Mouse (Mus musculus) ES-Bruce4 (cell line): ENCODE data around the gene Rrp1b. TPM values are rescaled to one million over a fixed set of nuclear protein-coding genes. Genes with fewer than 3 reads are reported as not detected.
A peak's percentile ranks its signal among the peaks of the same experiment; 100 is the strongest.

Experiments
- H3K27ac ChIP-seq: 2 replicates; pipeline ENCODE4 v1.5.1; 2012; ENCODE audit warnings: low read length, inconsistent platforms; ENCODE audit not compliant: insufficient read depth
- H3K27me3 ChIP-seq: 2 replicates; pipeline ENCODE4 v1.6.1; 2012; ENCODE audit warnings: mild to moderate bottlenecking, low read length, inconsistent platforms; ENCODE audit not compliant: control insufficient read depth, poor library complexity, insufficient read depth, severe bottlenecking
- H3K36me3 ChIP-seq: 2 replicates; pipeline ENCODE4 v1.6.1; 2012; ENCODE audit warnings: inconsistent platforms, mild to moderate bottlenecking, low read length, moderate library complexity; ENCODE audit not compliant: control insufficient read depth, poor library complexity, insufficient read depth, severe bottlenecking
- H3K4me1 ChIP-seq: one replicate; pipeline ENCODE4 v1.8.1; 2011; ENCODE audit warnings: low read length; ENCODE audit not compliant: control insufficient read depth, insufficient read depth
- H3K4me3 ChIP-seq: 2 replicates; pipeline ENCODE4 v1.5.1; 2011; ENCODE audit warnings: low read depth, mild to moderate bottlenecking, low read length
- H3K9ac ChIP-seq: 2 replicates; pipeline ENCODE4 v1.6.1; 2012; ENCODE audit warnings: low read depth, mild to moderate bottlenecking, inconsistent platforms; ENCODE audit not compliant: poor library complexity, severe bottlenecking
- H3K9me3 ChIP-seq: replicated peaks from 2 replicates; pipeline ENCODE4 v1.6.1; 2012; ENCODE audit warnings: mild to moderate bottlenecking, low read length, inconsistent platforms; ENCODE audit not compliant: control insufficient read depth, poor library complexity, insufficient read depth, severe bottlenecking
- CTCF ChIP-seq: IDR thresholded peaks from one replicate; pipeline ENCODE4 v1.8.1; 2011; ENCODE audit warnings: low read depth, low read length
- EP300 ChIP-seq: IDR thresholded peaks from 2 replicates; pipeline ENCODE4 v1.6.1; 2011; ENCODE audit warnings: low read depth, low read length; ENCODE audit not compliant: insufficient read depth
- POLR2A ChIP-seq: IDR thresholded peaks from one replicate; pipeline ENCODE4 v1.8.1; 2011; ENCODE audit warnings: low read length; ENCODE audit not compliant: insufficient read depth
- polyA plus RNA-seq: library from polyadenylated mRNA; stranded (reverse); fragments of >200 nt; gene quantifications from 2 replicates; pipeline ENCODE4 v1.2.4, GENCODE M21; 2011; ENCODE audit warnings: low read depth; ENCODE audit not compliant: missing spikeins, insufficient read depth, insufficient read length

Gene Rrp1b
- polyA plus RNA-seq, 1 experiment: 111 TPM

DNA sequence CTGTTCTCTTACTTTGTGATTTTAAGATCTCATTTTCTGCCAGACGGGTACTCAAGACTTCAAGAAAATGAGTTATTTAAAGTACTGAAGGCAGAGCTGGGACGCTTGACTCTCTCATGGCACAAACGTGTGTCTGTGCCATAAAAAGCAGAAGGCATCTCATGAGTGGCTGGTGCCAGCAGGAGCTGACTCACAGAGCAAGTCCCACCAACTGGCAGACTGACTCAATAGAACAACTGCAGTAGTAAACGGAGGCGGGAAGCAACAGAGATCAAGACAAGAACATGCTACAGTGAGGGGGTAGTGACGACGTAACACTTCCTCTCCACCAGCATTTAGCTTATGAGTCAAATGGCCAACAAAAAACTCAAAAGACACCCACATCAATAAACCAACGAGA is 12.8 kb upstream of the Rrp1b start:
- peaks cover 8% of the 10 kb centered on the region; the same call in 1 of the 2 replicates for H3K36me3 ChIP-seq
- TF ChIP-seq EP300: no peak
- no peak for TF ChIP-seq CTCF
- TF ChIP-seq POLR2A: no peak
- H3K27me3 ChIP-seq: no peaks in the 10 kb centered on the region
- no peak overlapping the region for H3K4me3 ChIP-seq
- no peak overlapping the region for H3K9ac ChIP-seq
- no peaks in the 10 kb centered on the region for H3K9me3 ChIP-seq
- no peak overlapping the region for H3K27ac ChIP-seq
- H3K4me1 ChIP-seq: no peaks in the 10 kb centered on the region

DNA sequence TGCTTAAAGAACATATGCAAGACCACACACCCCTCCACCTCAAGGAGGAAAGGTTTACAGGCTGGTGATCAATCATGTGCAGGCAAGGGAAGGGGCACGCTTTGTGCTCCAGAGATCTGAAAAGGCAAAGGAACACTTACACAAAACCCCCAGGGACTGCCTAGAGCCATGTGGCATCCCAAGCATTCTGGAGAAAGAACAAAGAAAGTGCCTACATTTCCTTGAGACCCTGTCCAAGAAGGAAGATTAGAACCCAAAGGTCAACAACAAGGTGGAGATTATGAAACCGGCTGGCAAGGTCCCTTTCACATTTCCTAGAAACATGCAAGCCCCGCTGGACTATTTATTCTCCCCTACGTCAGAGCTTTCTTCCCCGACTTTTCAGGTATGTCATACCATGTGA is 11.2 kb upstream of the Rrp1b start:
- H3K4me3 ChIP-seq: no peak overlapping the region
- peaks cover 8% of the 10 kb centered on the region; the same call in 1 of the 2 replicates for H3K36me3 ChIP-seq
- no peaks in the 10 kb centered on the region for H3K4me1 ChIP-seq
- TF ChIP-seq EP300: no peak
- TF ChIP-seq CTCF: no peak
- no peak for TF ChIP-seq POLR2A
- no peaks in the 10 kb centered on the region for H3K27me3 ChIP-seq
- H3K27ac ChIP-seq: no peak overlapping the region
- H3K9me3 ChIP-seq: no peaks in the 10 kb centered on the region
- no peak overlapping the region for H3K9ac ChIP-seq

DNA sequence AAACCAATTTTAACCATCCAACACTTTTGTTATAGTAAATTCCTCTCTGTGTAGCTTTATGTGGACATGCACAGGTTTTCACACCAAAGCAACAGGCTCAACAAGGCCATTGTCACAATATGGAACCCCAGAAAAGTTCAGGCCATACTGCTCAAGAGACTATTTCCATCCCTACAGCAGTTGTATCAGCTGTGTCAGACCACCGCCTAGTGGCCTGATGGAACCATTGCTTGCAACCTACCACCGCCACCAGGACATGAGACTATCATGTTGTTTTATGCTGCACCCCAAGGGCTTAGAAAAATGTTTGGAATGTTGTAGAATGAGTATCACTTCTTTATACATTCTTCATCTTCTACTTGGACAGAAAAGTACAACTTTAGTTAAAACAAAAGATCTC is 10.5 kb upstream of the Rrp1b start:
- H3K4me3 ChIP-seq: no peak overlapping the region
- TF ChIP-seq CTCF: peak; percentile 78
- TF ChIP-seq POLR2A: no peak

DNA sequence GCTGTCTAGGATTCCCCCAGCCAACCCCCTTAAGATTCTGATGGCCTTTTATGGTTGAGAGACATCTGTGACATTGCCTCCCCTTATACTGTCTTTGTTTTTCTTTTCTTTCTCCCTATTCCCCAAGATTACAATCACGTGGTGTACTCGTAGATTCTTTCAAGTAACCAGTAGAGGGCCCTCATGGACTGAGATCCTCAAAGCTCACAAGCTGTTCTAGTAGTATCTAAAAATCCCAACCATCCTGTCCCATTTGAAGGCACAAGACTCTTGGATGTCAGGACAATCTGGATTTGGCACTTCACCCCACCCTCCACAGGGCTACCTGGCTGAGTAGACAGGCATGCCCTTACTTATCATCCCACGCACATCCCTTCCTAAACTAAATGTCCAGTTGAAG is 8.2 kb upstream of the Rrp1b start:
- no peaks in the 10 kb centered on the region for H3K4me1 ChIP-seq
- H3K9ac ChIP-seq: no peak overlapping the region
- no peak overlapping the region for H3K27ac ChIP-seq
- H3K9me3 ChIP-seq: no peaks in the 10 kb centered on the region
- no peaks in the 10 kb centered on the region for H3K27me3 ChIP-seq
- peaks cover 3% of the 10 kb centered on the region; the same call in 1 of the 2 replicates for H3K36me3 ChIP-seq
- TF ChIP-seq CTCF (no peak), EP300 (no peak), POLR2A (no peak)
- no peak overlapping the region for H3K4me3 ChIP-seq

More for the DNA sequence above, 10.5 kb upstream of the Rrp1b start:
- Histone ChIP-seq H3K4me1 (no peaks in the 10 kb centered on the region), H3K9me3 (no peaks in the 10 kb centered on the region), H3K27me3 (no peaks in the 10 kb centered on the region), H3K27ac (no peak overlapping the region), H3K9ac (no peak overlapping the region), H3K36me3 (peaks cover 8% of the 10 kb centered on the region; the same call in 1 of the 2 replicates)

DNA sequence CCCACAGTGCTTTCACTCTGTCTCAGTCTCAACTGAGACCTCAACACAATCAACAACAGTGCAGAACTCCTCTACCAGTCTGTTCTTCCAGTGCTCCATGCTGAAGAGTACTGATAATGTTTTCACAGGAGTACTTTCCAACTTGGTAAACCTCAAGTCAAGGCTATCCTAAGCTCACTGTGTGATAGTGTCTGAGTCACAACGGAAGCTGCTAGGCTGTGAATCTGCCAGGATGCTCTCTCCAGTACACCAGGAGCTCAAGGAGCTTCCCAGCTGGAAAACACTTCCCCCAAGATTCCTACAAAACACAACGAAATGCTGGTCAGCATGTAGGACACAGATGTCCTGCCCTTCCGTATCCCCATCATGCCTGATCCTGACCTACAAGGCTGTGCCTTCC is 7.6 kb upstream of the Rrp1b start:
- H3K4me1 ChIP-seq: no peaks in the 10 kb centered on the region
- H3K36me3 ChIP-seq: 0 out of 2 replicates have a peak, but pooled peaks cover 2% of the 10 kb centered on the region
- no peaks in the 10 kb centered on the region for H3K9me3 ChIP-seq
- no peak overlapping the region for H3K27ac ChIP-seq
- no peak overlapping the region for H3K4me3 ChIP-seq
- H3K9ac ChIP-seq: no peak overlapping the region
- H3K27me3 ChIP-seq: no peaks in the 10 kb centered on the region
- no peak for TF ChIP-seq POLR2A

DNA sequence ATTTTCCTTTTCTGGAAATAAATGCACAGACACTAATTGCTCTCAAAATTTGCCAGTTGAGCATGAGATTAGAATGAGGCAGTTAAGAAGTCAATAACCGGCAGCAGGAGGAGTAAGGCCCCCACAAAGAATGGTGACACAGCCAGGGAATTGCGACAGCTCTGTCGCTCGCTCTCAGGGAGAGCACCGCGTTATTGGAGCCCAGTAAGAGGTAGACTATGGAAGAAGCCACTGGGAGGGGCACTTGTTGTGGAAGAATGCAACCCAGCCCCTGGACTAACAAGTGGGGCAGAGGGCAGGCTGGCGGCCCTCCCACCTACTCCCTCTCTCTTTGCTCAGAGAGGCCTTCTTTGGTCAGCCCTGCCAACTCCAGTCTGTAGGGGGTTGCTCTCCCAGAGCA is 4.2 kb upstream of the Rrp1b start:
- TF ChIP-seq POLR2A (no peak), EP300 (no peak)
- Histone ChIP-seq H3K4me1 (no peaks in the 10 kb centered on the region), H3K27ac (no peak overlapping the region), H3K4me3 (no peak overlapping the region), H3K27me3 (no peaks in the 10 kb centered on the region), H3K9ac (no peak overlapping the region), H3K36me3 (no peaks in the 10 kb centered on the region), H3K9me3 (no peaks in the 10 kb centered on the region)
